Mouse (Mus musculus) cortical plate, adult 2 months (tissue): ENCODE results near the gene Ppy. TPM values are rescaled to one million over a fixed set of nuclear protein-coding genes. Genes with fewer than 3 reads are reported as not detected.
A peak's percentile ranks its signal among the peaks of the same experiment; 100 is the strongest.

Experiments used
- H3K27ac ChIP-seq: fragments of 200-500 bp; 2 replicates; pipeline ENCODE4 v1.5.1; 2012; ENCODE audit warnings: low read length, control low read depth, inconsistent platforms; ENCODE audit not compliant: insufficient read depth
- H3K4me1 ChIP-seq: fragments of 200-500 bp; 2 replicates; pipeline ENCODE4 v1.6.1; 2011; ENCODE audit warnings: low read length; ENCODE audit not compliant: control insufficient read depth, insufficient read depth
- H3K4me3 ChIP-seq: fragments of 200-500 bp; 2 replicates; pipeline ENCODE4 v1.5.1; 2011; ENCODE audit warnings: mild to moderate bottlenecking, low read length, control low read depth; ENCODE audit not compliant: insufficient read depth
- CTCF ChIP-seq: fragments of 200-500 bp; IDR thresholded peaks from 2 replicates; pipeline ENCODE4 v1.5.1; 2011; ENCODE audit warnings: mild to moderate bottlenecking, control low read depth, low read length; ENCODE audit not compliant: insufficient read depth; ENCODE audit errors: extremely low read depth
- POLR2A ChIP-seq: fragments of 200-500 bp; IDR thresholded peaks from 2 replicates; pipeline ENCODE4 v1.6.1; 2011; ENCODE audit warnings: mild to moderate bottlenecking, low read length, control low read depth; ENCODE audit not compliant: insufficient read depth; ENCODE audit errors: extremely low read depth
- polyA plus RNA-seq: library from polyadenylated mRNA; depleted of rRNA; stranded (reverse); fragments of >200 nt; gene quantifications from 2 replicates; pipeline ENCODE4 v1.2.3, GENCODE M21; 2012

Gene Ppy
- polyA plus RNA-seq, 1 experiment = not detected

- TF ChIP-seq CTCF (no peak), POLR2A (no peak)
- H3K27ac ChIP-seq = no peak overlapping the region
- peaks cover 2% of the 10 kb centered on the region; the same call in 1 of the 2 replicates for H3K4me1 ChIP-seq
- no peak overlapping the region for H3K4me3 ChIP-seq
Measured at GRCm38 (mm10) chr11:102070426-102070825, 30.7 kb downstream of the Ppy start.

GRCm38 (mm10) chr11:102069633-102070032, 31.5 kb downstream of the Ppy start:
- peaks cover 2% of the 10 kb centered on the region; the same call in 1 of the 2 replicates for H3K4me1 ChIP-seq
- no peak overlapping the region for H3K27ac ChIP-seq

GRCm38 (mm10) chr11:102068969-102069368, 32.1 kb downstream of the Ppy start:
- no peak for TF ChIP-seq POLR2A
- TF ChIP-seq CTCF = peak; percentile 51
- Histone ChIP-seq H3K4me3 (no peak overlapping the region), H3K4me1 (peaks cover 2% of the 10 kb centered on the region; the same call in 1 of the 2 replicates), H3K27ac (no peak overlapping the region)

More at GRCm38 (mm10) chr11:102069633-102070032, 31.5 kb downstream of the Ppy start:
- H3K4me3 ChIP-seq = no peak overlapping the region
- TF ChIP-seq POLR2A (no peak), CTCF (no peak)

- no peak overlapping the region for H3K4me3 ChIP-seq
- no peak overlapping the region for H3K27ac ChIP-seq
- TF ChIP-seq CTCF = no peak
- TF ChIP-seq POLR2A = no peak
- no peaks in the 10 kb centered on the region for H3K4me1 ChIP-seq
Measured at GRCm38 (mm10) chr11:102063076-102063475, 38.0 kb downstream of the Ppy start.

GRCm38 (mm10) chr11:102061941-102062473, 39.1 kb downstream of the Ppy start:
- H3K27ac ChIP-seq = no peak overlapping the region
- no peaks in the 10 kb centered on the region for H3K4me1 ChIP-seq
- H3K4me3 ChIP-seq = no peak overlapping the region
- no peak for TF ChIP-seq CTCF
- TF ChIP-seq POLR2A = no peak

- TF ChIP-seq POLR2A (no peak), CTCF (peak; percentile 95)
- H3K27ac ChIP-seq = no peak overlapping the region
- H3K4me3 ChIP-seq = peak overlapping the region; percentile 7; the same call in 1 of the 2 replicates
- no peaks in the 10 kb centered on the region for H3K4me1 ChIP-seq
Measured at GRCm38 (mm10) chr11:102061236-102061940, 39.7 kb downstream of the Ppy start.

- peak; percentile 52 for TF ChIP-seq CTCF
- TF ChIP-seq POLR2A = no peak
- Histone ChIP-seq H3K4me3 (no peak overlapping the region), H3K27ac (no peak overlapping the region), H3K4me1 (no peaks in the 10 kb centered on the region)
Measured at GRCm38 (mm10) chr11:102053847-102054246, 47.3 kb downstream of the Ppy start.

GRCm38 (mm10) chr11:102053183-102053582, 47.9 kb downstream of the Ppy start:
- Histone ChIP-seq H3K27ac (no peak overlapping the region), H3K4me3 (no peak overlapping the region), H3K4me1 (no peaks in the 10 kb centered on the region)
- TF ChIP-seq POLR2A (no peak), CTCF (no peak)

GRCm38 (mm10) chr11:102052697-102053096, 48.4 kb downstream of the Ppy start:
- no peak overlapping the region for H3K27ac ChIP-seq

GRCm38 (mm10) chr11:102051954-102052353, 49.2 kb downstream of the Ppy start:
- no peak overlapping the region for H3K4me3 ChIP-seq
- H3K4me1 ChIP-seq = no peaks in the 10 kb centered on the region
- H3K27ac ChIP-seq = no peak overlapping the region
- TF ChIP-seq POLR2A (no peak), CTCF (no peak)

More at GRCm38 (mm10) chr11:102052697-102053096, 48.4 kb downstream of the Ppy start:
- H3K4me1 ChIP-seq = no peaks in the 10 kb centered on the region
- H3K4me3 ChIP-seq = no peak overlapping the region
- TF ChIP-seq CTCF (no peak), POLR2A (no peak)
